Mouse (Mus musculus) c-Kit-negative CD71-positive TER-119-positive erythroid progenitor cells, embryonic 14.5 days (primary cell): ENCODE data around the gene Klhl29.
"Not testable (repeated sequence)": the region's sequence is repeated elsewhere in the genome, so short reads cannot be mapped to it uniquely, and the experiment has no call there.

Experiments used
- DNase-seq: peaks from one replicate; pipeline ENCODE4 v3.0.0-alpha.2; 2013; ENCODE audit warnings: low read depth, low spot score

The Klhl29 gene

DNA sequence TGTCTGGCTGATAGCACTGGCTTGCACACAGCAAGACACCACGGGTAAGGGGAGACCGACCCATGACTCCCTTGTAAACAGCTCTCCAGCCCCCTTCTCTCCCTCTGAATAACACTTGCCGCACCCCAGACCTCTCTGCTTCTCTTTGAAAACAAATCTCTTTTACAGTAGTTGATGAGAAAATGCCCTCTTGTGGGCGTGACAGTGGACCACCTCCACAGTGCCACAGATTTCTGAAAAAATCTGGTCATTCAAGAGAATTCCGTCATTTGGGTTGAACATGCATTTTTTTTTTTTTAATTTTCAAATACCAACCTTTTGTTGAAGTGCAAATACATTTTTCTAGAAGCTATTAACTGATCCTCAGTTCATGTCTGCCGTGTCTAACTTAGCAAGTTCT is 17.0 kb downstream of the Klhl29 start:
- DNase-seq, result no peak

DNA sequence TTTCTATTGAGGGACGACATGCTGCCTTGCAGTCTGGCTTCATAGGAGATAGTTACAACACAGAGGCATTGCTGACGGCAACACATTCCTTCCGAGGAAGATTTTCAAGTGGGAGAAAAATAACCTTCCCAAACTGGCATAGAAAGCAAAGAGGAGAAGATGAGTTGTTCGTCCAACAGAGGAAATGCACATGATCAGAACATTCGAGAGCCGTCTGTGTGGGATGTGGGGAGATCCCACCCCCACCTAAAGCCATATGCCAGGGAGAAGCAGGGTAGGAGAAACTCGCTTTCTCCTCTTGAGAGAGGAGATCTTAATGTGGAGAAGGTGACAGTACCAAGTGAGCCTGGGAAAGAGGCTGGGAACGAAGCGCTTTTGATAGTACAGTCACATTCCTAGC is 22.1 kb downstream of the Klhl29 start:
- no peak for DNase-seq

DNA sequence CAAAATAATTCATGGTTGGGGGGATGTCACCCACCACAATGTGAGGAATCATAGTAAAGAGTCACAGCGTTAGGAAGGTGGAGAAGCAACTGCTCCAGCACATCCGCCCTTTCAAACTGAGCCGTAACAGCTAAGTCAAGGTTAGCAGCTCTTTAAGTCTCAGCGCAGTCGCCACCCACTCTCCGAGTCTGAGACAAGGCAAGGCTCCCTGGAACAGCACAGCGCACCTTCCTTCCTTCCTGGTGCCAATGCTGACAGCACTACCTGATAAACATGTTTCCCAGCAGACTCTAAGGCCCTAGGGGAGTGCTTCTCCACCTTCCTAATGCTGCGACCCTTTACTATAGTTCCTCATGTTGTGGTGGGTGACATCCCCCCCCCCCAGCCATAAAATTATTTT is 22.7 kb downstream of the Klhl29 start:
- no peak for DNase-seq

DNA sequence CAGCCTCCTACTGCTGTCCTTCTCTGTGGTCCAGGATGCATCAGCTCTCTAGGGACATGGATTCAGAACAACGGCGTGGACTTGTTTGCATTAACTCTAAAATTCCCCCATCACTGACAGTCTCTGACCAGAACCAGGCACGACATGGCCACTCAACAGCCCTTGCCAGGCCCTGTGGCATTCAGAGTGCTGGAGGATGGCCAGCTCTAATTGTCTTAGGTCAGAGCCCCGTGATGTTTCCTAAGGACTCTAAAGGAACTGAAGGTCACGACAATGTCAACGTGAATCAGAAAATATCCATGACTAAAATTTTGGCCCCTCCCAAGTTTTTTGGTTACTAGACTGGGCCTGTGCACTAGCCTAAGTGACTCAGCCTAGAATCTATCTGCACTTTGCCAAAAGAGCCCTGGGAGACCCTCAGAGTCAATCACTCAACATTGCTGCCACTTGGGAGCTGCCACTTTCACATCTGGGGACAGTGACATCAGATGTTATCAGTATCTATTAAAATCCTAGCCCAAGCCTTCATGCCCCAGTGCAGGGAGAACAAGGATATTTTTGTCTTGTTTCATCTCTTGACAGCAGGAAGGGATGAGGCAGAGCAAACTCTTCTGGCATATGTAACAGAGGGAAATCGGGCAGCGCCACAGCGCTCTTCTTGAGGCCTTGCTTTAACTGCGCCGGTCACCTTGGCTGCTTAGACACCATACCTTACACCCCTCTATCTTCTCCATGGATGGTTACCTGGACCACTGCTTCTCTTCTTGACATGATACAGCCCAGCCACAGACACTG is 24.8 kb downstream of the Klhl29 start:
- DNase-seq, result no peak

DNA sequence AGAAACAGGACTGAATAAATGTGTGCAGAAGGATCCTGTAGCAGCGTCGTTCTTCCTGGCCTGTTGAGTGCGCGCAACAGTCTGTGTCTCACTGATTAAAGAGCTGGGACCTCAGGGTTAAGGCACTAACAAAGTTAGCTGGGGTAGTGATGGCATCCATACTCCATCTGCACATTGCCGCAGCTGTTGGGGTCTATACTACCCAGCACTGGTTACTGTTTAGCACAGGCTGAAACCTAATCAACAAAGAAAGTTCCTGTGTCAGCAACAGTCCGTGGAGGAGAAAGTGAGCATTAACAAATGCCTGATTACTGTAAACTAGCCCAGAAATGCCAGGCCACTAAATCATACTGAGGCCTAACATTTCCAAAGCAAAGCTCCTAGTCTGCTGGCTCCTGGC is 30.4 kb downstream of the Klhl29 start:
- no peak for DNase-seq

DNA sequence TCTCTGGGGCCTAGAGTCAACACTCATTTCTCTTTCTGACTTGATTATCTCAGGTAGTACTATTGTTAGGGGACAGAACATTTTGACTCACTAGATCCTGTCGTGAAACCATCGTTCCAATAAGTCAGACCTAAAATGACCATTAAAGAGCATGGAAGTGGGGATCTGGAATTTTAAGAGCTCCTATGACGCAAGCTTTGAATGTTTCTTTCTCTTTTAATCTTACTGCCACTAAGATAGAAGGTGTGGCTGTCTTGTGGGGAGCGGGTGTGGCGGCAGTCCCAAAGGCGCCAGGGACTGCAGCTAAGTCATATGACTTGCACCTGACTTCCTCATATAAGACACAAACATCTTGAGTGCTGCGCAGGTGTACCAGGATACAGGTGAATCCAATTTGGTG is 31.0 kb downstream of the Klhl29 start:
- DNase-seq, result not testable (repeated sequence)

DNA sequence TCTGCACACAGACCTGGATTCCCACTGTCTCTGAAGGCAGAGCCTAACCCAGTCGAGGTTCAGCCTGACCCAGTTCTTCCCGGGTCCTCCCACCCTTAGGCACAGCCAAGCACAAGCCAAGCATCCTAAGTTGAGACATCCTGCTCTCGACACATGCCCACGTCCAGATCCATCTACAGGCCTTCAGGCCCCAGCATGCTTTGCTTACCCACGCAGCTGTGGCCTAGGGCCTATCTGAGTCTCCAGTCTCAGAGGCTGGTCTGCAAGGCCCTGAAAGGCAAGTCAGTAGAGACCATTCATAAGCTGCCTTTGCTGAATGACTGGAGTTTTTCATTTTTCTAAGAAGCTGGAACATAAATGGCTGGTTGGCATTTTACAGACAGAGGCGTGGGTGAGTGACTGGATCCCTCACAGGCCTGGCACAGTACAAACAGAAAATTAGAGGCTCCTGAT is 35.3 kb downstream of the Klhl29 start:
- no peak for DNase-seq

DNA sequence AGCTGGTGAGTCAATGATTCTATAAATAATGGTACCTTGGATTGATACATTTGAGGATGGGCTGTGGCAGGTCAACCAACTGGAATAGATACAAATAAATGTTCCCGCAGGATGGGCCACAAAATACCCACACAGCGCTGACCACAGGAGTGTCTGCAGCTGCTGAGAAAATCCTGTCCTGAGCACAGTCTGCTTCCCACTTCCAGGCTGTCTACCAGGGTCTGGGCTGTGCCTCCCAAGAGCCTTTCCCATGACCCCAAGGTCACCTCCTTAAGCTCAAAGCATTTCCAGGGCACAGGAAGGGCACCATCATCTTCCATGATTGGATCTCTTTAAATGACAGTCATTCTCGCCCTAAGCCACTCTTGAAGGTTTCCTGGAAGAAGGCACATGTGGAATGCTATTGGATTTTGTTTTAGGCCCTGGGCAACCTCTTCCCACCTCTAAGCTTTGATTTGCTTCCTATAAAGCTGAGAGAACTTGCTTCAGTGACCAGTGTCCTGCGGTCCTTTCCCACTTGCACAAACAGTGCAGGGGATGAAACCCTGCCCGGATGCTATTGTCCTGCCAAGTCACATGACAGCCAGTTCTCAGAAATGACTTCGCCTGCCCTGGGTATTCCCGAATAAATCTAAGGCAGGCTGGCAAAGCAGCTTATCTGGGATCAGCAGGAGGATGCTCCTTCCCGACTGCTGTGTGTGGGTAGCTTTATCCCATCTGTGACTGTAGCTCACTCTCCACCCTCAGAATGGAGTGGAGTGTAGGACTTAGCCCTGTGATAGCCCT is 38.4 kb downstream of the Klhl29 start:
- no peak for DNase-seq

DNA sequence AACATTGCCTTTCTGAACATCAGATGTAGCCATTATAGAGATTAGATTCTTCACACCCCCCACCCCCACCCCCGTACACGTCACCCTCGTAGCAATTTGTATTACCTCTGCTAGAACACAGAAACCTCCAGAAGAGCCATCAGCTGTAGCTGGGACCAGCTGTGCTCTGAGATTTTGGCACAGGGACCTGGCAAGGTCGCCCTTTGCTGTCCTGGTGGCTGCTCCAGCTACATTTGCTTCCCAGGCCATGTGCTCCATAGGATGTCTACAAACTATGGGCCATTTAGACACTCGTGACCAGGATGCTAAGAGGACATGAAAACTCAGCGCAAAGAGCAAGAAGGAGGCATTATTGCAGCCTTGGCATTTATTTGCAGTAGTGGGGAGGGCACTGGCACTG is 39.2 kb downstream of the Klhl29 start:
- DNase-seq, result no peak

DNA sequence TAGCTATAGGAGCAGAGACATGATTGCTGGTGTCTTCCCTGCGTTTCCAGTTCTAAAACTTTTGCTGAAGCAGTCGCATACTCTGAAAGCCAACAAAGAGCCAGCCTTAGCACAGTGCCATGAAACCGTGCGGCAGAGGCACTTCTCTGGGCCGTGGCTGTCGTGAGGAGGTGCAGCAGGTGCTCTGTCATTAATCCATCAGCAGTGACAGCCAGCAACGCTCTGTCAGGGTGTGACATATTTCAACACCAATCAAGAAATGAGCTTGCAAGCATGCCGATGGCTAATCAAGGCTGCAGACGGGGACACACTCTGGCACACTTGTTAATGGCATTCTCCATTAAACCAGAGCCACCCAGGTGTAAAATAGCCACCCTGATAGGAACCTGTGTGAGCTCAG is 40.5 kb downstream of the Klhl29 start:
- no peak for DNase-seq

DNA sequence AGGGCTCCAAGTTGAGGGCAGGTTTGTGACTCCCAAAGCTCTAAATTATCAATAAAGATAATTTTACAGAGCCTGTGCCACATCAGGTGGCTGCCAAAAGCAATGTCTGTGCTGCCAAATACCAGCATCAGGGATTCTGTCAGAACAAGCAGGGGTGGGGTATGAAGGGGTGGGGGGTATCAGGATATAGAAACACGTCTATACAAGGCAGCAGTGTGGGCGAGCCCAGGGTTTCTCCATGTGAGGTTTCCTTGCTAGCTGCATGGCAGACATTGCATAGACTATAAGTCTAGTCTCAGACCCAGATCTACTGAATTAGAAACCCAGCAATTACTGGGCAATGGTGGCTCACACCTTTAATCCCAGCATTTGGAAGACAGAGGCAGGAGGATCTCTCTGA is 41.3 kb downstream of the Klhl29 start:
- no peak for DNase-seq

DNA sequence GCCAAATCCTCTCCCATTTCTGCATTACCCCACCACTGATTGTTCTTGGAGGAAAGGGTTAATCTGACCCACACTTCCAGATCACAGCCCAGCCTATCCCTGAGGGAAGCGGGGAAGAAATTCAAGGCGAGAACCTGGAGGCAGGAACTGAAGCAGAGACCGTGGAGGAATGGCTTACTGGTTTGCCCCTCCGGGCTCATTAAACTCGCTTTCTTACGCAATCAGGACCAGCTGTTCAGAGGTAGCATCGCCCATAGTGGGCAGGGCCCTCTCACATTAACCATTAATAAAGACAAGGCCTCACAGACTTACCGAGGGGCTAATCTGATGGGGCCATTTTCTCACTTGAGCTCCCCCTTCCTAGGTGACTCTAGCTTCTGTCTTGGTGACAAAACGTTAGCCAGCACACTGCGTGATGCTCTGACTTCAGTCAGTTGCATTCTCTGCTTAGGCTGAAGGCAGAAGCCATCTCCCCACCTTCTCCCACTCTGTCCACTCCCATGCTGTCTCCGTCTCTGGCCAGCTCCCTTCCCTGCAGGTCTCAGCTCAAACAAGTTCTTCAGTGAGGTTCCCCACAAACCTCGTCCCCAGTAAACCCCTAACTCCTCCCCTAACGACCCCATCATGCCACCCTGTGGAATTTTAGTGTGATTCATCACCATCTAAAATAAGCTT is 43.5 kb downstream of the Klhl29 start:
- no peak for DNase-seq

DNA sequence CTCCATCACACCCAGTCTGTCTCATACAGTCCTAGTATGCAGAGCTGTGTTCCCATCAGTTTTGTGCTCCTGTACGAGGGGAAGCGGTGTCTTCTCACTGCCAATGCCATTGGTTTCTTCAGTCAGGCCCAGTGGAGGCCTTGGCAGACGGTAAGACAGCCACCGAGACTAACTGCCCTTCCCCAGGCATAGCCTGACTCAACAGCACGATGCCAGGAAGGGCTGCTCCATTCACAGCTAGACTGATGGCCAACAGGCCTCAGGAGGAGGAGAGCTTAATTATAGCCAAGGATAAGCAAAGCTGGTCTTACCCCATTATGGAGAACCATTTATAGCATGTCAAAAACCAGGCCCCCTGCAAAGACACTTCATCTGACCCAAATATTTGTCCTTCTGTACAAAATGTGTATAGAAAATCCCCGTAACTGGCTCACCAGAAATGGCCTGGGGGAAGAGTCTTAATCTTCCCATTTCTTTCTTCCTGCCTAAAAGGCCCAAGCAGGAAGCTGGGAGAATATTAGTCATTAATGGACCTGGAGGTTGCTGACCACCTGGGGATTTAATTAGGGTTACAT is 44.9 kb downstream of the Klhl29 start:
- no peak for DNase-seq

DNA sequence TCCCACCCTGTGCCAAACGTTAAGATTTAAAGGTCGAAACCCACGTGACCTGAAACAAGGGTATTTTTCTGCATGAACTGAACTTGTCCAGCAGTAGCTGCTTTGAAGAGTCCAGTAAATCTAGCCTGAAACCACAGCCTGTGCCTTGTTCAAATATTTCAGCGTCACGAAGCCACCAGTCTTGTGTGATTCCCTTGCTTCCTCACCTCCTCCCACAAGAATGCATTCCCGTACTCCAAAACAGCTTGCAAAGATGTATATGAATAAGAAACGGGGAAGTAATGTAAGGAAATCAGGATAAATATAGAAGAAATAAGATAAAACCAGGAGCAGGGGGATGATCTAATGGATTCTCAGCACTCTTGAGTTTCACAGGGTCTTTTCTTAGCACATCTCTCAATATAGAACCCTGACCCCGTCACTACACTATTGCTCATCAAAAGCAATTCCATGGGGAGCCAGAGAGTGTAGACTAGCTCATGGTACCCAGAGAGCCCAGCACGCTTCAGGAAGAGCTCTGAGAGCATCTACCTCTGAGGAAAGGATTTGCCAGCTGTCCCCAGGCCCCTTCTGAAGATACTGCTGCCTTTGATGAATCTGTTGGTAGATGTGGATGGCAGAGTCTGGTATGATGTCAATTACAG is 52.9 kb downstream of the Klhl29 start:
- no peak for DNase-seq

DNA sequence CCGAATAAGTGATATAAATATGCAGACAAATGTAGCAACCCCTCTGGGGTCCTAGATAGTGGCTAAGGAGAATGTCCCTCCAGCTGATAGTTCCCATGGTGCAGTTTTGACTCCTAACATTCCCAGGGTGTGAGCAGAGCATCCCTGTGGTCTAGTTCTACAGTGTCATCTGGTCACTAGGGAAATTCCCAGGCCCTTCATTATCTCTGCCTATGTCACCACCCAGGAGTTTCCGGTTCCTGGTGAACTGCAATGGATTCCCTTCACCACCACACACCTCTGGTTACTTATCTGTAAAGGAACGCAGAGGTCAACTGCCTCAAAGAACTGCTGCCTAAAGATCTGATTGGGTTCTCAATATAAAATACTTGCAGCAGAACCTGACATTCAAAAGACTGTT is 54.5 kb downstream of the Klhl29 start:
- no peak for DNase-seq

DNA sequence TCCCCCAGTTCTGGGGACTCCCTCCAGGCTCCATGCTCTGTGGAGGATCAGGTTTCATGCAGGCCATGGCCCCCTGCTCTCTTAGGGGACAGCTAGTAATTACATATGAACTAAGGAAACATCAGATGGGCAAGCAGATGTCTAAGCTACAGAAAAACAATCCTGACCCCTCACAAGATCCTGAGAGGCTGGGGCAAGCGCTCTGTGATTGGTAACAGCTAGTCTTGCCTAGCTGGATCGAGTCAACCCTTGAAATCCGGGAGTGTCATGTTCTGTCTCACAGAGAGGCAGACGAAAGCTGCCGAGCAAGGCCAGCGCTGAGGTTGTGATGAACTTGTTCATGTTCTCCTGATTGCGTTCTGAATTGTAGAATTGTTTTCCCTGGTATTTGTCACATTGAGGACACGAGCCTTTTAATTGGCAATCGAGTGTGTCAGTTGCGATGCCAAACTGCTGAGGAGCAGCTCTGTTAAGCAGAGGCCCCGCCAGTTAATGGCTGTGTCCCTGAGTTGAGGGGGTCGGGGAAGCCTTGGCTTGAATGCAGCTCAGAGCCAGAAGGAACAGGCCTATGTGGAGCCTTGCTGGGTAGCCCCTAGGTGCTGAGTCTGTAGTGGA is 56.0 kb downstream of the Klhl29 start:
- no peak for DNase-seq

DNA sequence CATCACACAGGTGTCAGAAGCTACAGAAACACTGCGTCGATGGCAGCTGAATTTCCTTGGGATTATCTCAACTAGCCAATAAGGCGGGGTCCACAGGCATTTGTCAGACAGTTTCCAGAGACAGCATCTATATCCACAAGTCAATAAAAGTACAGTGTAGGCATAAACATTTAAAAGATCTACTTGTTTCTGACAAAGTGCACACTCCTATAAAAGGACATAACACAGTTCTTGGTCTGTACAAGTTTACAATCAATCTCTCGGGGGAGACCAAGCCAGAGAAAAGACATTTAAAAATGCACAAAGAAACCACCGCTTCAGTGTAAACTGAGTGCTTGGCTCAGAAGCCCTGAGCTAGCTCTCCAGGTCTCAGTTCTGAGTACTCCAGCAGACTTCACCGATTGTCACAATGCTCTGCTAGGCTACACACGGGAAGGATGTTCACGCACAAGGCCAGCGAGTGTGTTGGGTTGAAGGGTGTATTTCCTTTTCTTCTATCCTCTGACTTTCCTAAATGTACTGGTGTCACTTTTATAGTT is 59.4 kb downstream of the Klhl29 start:
- no peak for DNase-seq

DNA sequence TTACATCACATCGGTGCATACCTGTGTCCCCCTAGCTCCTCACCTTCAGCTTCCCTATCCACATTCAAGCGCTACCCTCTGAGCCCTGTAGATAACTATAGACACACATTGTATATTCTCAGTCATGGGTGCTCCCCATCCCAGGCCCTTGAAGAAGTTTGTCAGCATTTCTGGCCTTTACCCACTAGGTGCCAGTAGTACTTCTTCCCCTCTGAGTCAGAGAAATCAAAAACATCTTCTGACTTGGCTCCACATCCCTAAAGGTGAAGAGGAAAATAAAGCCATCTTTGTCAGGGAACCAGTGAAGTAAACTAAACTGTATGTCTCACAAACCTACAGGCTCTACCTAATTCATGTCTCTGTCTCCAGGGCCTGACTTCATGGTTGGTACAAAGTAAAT is 67.6 kb downstream of the Klhl29 start:
- DNase-seq, result no peak

DNA sequence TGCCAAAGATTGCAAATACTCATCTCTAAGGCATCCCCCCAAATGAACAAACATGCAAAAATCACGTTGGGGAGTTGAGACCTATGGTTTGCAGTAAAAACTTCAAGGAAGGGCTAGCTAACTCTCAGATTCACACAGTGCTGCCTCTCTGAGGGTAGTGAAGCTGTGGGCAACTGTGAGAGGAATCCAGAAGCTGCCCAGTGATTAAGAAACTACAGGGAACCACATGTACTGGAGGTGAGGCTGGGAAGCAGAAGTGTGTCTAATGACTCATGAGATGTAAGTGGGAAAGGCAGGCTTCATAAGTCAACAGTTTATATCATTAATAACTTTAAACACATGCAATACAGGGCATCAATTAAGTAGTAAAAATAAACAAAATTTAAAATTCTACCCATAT is 70.0 kb downstream of the Klhl29 start:
- DNase-seq, result no peak

DNA sequence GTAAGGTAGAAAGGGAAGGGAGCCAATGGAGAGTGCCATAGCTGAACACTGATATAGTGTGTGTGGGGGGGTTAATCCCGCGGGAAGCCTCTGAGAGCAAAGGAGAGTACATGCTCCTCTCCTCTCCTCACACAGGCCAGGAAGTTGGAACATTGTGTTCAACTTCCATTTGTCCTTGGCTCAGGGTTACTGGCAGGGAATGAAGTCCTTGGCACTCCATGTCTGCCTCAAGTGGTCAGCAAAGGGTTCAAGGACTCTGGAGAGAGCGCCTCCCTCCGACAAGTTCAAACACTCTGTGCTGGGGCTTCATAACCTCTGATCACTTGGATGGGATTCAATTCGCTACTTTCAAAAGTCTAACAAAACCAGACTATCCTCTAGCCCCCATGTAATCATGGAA is 71.6 kb downstream of the Klhl29 start:
- no peak for DNase-seq

DNA sequence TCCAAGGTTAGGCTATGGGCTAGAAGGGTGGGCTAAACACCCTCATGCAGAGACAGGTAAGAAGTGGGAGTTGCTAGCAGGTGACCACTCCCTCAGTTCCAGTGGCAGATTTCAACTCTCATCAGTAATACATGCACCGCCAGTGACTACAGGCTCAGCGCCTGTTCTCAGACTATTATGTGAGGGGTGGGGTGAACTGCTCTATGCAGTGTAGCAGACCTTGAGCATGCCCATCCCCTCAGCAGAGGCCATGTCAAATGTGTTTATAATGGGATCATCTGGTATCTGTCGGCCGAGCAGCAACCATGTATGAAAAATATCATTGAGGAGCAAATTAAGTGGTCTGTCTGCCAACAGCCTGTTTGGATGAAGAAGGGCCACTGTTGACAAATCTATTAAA is 72.4 kb downstream of the Klhl29 start:
- no peak for DNase-seq
